Mouse (Mus musculus) CD4-positive, CD25-positive, alpha-beta regulatory T cell, adult 2 months (primary cell): ENCODE measurements around the gene Kazn.

Experiments used
- DNase-seq: peaks from one replicate; pipeline ENCODE4 v3.0.0-alpha.2; 2012; ENCODE audit warnings: low read depth, low spot score

Kazn gene

DNA sequence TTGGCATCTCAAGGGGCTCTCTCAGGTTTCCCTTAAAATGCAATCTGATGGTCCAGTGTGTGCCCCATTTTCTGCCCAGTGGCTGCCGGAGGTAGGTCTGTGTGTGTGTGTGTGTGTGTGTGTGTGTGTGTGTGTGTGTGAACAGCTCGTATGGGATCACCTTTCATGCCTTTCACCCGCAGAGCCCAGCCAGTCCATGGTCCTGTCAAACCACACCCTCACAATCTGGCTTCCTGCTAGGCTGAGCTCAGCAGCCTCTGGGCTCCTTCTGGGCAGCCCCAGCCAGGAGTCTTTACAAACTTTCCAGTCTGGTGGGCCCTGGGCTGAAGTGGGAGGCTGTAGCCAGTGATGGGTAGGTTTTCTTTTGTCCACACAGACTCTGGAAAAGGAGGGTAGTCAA is 75.3 kb downstream of the Kazn start:
- DNase-seq: no peak

DNA sequence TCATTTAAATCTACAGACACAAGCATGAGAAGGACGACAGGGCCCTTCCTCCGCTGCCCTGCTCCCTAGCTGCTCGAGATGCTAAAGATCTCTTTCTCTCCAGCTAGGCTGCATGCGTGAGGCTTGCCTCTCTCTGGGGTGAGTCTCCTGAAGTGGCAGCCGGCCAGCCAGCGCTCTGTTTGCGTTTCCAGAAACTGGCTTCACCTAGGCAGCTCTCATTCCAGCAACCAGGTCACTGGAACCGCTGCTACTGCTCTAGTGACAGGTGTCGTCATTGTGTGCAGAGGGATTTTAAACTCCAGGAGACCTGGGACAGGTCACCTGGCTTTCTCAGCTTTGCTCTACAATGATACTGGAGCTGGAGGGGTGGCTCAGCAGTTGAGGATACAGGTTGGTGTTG is 76.5 kb downstream of the Kazn start:
- no peak for DNase-seq

DNA sequence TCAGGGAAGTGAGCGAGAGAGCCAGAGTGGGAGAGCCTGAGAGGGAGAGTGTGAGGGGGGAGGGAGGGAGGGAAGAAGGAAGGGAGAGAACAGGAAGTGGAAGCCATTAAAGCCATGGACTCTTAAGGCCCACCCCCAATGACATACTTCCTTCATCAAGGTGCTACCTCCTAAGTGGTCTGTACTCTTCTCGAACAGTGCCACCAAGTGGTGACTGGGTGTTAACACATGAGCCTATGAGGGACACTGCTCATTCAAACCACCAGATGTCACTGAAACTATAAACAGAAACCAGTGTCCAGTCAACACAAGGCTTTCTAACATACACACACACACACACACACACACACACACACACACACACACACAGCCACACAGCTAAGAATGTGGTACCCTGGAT is 77.1 kb downstream of the Kazn start:
- DNase-seq: no peak

DNA sequence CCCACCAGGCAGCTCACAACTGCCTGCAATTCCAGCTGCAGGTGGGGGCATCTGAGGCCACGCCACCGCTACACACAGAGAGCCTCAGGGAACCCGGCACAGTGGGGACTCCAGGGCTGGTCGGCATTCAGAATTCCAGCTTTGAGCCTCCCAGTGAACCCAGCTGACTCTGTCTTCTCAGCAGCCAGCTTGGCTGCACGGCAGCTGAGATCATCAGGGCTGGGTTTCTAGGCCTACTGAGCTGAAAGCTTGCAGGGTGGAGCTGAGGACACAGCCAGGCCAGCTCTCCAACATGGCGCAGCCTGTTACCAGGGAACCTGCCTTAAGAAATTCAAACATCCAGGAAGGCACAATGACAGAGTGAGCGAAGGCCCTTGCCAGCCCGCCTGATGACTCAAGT is 79.2 kb downstream of the Kazn start:
- DNase-seq: no peak

DNA sequence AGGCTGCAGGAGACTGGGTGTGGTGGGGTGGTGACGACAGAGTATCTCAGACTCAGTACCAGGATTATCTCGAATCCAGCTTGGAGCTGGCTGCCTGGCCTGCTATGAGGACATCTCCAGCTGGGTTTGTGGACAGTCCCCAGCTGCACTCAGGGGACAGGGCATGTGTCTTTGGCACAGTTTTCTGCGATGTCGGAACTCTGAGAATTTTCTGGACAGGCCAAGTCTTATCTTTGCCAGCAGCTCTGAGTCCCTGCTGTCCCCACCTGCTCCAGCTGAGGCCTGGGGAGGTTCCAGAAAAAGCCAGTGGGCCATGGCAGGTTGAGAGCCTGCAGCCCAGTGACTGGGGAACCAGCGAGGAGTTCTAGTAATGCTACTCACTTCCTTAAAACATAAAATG is 82.7 kb downstream of the Kazn start:
- no peak for DNase-seq

DNA sequence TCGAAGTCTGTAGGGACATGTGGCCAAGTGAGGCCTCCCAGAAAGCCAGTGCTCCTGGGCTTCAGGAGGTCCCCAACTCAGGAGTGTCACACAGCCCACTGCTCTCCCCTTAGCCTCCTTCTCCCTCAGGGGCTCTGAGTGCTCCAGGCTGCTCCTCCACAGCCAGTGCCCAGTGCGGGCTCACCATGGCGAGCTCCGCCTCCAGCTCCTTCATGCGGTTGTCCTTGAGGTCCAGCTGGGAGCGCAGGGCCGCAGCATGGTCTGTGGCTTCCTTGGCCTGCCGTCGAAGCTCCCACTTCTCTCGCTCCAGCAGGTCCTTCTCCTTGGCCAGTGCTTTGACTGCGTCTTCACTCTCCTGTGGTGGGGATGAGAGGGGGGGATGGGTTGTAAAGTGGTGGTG is 85.0 kb downstream of the Kazn start:
- DNase-seq: no peak

DNA sequence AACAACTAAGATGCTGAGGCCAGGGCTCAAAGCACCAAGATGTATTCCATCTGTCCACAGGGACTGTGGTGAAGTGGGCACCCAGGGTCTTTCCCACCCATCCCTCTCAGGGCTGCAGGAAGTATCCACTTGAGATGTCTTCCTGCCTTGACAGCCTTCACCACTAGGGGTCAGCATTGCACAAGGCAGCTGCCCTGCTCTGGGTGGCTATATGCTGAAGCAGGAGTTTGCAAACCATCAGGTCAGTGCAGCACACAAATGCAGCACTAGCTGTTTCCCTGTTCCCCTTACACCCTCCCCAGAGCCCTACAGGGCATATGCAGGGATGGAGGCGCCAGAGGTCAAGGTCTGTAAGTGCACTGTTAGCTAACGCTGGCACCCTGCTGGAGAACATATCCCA is 85.7 kb downstream of the Kazn start:
- DNase-seq: peak; percentile 83

DNA sequence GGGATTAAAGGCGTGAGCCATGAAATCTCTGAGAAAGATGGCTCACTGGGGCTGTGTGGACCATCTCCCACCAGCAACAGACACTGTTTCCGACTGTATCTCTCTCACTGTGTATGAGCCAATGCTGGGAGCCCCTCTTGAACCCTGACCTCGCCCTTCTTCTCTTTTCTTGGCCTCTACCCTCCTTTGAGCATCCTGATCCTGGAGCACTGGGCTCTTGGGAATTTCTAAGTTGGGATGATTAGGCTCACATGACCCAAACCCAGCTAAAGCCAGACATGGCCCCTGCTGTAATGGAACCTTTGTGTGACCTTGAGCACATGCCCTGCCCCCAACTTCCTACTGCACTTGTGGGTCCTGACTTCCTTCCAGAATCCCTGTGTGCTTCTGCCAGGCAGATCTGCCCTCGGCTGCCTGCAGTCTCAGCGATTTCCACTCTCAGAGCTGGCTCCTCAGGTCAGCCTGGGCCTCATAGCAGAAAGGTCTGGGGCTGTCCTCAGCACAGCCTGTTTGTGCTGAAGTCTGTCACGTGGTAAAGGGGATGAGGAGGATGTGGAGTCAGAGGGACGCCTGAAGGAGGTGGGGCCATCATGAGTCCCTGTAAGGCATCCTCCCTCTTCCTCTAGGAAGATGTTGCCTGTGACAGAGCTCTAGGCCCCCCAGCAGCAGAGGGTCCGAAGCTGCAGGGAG is 86.3 kb downstream of the Kazn start:
- peak; percentile 15 for DNase-seq

DNA sequence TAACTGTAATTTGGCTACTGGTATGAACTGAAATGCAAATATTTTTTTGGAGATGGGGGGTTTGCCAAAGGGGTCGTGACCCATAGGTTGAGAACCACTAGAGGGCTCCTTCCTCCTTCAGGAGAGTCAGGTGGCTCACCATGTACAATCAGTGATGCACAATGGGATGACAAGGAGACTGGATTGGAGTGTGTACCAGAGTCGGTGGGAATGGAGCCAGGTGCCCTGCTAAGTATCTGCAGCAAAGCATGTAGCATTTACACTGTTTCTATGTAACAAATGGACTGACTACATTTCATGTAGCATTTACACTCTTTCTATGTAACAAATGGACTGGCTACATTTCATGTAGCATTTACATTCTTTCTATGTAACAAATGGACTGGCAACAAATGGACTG is 89.1 kb downstream of the Kazn start:
- DNase-seq: no peak

DNA sequence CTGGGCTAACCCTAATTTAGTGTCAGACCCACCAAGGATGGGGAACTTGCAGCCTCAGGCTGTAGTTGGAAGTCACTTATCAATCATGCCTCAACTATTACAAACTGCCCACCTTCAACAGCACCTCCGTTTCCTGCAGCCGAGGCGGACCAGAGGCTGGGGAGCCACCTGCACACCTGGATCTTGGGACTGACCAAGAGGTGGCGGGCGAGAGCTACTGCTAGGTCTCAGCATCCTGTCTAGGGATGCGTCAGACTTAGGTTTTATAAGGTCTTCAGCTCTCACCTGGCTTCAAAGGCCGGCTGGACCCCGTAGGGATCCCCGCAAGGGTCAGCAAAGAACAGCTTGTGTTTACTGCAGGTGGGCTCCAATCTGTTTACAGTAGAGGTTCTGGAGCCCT is 90.0 kb downstream of the Kazn start:
- no peak for DNase-seq

DNA sequence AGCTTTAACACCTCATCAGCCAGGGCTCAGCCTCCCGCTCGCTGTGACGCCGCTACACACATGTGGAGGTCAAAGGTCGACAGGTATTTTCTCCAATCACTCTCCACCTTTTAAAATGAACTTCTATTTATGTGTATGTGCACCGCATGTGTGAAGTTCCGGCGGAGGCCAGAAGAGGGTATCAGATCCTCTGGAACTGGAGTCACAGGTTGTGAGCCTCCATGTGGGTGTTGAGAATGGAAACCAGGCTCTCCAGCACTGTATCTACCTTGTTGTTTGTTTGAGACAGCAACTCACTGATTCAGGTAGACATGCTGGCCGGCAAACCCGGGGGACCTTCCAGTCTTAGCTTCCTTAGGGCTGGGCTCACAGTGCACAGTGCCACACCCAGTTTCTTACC is 91.5 kb downstream of the Kazn start:
- DNase-seq: no peak

DNA sequence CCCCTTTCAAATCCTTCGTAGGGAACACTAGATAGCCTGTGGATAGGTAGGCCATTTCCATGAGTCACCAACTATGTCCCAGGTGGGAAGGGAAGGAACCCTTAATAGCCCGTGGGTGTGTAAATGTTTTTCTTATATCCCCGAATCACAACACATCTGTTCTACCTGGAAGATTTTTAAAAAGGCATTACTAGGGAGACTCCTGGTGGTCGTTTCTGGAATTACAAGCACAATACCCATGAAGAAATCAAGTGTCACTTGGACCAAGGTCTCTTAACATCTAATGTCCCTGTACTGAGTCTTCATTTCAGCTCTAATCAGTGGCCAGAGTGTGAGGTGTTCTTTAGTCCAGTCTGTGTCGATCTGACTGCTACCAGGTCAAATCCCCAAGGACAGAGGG is 95.1 kb downstream of the Kazn start:
- DNase-seq: peak; percentile 50

DNA sequence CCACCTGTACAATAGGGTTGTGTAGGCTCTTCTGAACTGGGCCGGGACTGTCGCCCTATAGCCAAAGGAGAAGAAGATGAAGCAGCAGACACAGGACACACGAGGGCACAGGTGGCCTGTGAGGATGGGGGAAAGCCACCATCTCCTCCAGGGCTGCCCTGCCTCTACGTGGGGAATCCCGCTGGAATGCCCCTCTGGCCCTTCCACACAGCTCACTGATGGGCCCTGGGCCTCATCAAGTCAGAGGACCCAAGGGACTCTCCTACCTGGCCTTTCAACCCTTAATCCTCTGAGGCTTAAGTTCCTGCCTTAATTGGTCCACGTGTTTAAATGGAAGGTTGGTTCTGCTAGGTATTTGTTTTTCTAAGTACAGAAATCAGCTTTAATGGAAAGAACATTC is 95.9 kb downstream of the Kazn start:
- no peak for DNase-seq

DNA sequence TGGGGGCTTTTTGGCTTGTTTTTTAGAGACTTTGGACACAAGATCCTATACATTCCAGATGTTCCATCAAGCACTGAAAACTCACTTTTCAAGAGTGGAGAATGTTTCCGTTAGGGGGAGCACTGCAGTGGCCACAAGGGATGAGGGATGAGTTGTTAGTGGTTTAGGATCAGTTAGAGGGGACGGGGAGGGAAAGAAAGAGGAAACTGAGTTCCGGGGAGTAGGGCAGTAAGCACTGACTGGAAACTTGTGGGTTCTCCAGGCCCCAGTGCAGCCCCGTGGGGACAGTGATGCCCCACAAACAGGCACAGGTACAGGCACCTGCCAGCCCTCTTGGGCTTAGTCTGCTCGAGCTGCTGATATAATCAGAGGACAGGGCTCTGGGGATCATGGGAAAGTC is 99.5 kb downstream of the Kazn start:
- no peak for DNase-seq

DNA sequence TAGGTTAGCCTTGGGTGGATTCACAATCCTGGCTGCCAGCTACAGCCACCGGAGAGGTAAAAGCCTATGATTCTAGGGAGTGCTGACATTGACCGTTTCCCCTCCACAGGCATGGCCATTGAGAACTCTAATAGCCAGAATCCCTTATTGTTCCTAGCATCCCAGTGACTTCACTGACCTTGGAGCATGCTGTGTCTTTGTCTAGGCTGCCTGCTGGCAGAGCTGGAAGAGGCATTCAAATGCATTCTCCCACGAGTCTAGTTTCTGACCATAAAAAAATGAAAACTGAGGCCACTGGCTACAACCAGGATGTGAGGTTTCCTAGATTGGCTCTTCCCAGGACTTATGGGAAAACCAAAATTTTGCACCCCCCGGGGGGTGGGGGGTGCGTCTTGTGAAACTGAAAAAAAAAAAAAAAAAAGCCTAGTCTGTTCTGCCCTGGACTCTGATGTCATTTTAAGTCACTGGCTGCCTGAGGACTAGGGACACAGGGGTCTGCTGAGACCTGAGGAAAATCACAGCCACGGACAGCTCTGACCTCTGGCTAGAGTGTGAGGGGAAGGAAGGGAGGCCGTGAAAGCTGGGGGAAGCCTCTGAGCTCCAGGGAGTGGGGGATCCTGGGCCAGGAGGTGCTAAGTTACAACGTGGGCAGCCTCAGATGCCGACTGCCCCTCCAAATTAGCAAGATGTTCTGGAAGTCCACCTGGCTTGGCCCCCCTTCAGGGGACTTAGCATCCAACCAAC is 100.7 kb downstream of the Kazn start:
- no peak for DNase-seq

DNA sequence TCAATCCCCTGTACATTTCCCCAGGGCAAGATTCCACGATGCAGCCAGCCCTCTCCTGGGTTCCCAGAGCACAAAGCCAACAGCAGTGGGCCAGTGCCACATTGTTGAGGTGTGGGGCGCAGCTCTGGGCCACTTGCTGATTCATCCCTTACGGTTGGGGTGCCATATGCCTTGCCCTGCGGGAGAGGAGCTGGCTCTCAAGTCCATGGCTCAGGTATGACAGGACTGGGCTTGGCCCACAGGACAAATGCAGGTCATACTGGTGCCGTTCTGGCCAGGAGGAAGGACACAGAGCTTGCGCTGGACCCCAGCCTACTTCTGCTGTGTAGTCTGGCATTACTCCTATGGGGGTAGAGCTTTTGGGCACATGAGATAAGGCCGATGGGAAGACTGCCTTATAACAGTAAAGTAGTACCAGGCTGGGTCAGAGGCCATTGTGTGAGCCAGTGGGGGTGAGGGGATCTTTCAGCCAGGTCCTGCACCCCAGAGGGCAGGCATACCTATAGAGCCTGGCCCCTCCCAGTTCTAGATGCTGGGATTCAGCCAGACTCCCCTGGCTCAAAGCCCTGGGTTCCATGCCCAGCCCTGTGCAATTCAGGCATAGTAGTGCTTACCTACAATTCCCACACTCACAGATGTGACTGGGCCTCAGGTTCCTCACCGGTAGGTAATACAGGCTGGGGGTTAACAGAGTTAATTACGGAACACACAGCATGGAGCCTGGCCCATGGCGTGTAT is 102.3 kb downstream of the Kazn start:
- no peak for DNase-seq

DNA sequence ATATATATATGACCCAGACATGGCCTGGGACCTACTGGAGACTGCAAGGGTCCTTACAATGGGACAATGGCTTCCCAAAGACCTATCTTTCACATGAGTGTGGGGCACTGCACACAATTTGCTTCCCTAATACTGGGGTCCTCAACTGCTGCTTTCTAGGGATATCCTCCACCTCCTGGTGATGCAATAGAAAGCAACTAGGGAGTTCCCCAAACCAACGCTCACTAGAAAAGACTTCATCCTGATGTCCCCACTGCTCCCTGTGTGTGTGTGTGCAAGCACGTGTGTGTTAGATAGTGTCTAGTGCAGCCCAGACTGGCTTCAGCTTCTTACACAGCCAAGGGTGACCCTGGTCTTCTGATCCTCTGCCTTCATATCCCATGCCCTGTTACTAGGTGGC is 103.7 kb downstream of the Kazn start:
- no peak for DNase-seq

DNA sequence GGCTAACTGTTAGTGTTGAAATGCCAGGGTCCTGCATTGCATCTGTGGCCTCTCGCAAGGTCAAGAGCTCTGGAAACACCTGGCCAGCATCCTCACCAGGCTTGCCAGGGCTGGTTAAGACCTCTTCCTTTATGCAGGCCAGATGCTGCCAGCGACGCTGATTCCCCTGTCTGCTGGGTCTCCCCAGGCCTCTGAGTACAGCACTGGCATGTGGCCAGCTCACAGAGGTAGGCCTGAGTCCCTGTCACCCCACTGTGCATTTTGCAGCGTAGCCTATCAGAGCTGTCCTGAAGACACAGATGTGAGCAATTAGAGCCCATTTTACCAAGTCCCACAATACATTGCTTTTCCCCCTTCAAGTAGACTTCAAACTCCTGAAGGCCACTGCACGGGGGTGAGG is 109.0 kb downstream of the Kazn start:
- DNase-seq: no peak

DNA sequence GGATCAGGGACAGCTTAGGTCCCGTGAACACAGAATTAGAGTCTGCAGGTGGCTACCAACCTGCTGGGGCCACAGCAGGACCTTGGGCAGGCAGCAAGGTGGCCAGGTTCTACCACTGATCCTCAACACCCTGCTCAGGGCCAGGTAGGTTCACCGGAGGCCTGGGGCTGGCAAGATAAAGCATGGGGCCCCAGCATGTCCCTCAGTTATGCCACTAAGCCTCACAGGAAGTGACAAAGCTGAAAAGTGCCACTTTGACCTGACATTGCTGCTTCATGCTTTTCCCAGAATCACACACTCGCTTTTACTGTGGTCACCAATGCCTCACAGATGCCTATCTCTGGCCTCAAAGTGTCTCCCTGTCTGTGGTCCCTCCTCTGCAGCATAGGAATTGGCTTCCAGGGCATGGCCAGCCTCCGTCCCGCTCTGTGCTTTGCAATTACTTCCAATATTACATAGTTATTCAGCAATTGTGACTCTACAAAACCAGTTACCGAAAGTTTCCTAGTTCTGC is 111.9 kb downstream of the Kazn start:
- DNase-seq: no peak

DNA sequence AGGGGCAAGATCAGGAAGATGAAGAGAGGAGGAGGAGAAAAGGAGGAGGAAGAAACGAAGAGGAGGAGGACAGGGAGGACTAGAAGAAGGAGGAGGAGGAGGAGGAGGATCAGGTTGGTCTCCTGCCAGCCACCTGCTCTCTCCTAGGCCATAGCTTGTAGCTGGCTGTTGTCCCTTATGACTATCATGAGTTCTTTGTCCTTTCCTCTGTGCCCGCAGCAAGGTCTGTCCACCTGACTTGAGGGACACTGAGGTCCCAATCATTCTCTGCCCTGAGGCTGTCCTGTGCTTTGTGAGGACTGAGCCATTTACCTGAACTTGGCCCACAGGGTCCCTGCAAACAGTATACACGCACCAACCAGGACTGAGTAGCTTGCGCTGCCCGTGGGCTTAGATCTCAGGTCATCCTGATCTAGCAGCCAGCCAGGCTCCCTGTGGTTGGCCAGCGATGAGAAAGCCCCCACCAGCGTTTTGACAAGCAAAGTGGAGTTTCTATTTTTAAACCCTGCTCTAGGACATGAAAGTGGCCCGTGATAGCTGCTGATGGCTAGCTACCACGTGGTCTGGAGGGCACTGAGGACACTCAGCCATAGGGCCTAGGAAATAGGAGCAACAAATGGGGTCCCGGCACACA is 112.4 kb downstream of the Kazn start:
- DNase-seq: no peak

DNA sequence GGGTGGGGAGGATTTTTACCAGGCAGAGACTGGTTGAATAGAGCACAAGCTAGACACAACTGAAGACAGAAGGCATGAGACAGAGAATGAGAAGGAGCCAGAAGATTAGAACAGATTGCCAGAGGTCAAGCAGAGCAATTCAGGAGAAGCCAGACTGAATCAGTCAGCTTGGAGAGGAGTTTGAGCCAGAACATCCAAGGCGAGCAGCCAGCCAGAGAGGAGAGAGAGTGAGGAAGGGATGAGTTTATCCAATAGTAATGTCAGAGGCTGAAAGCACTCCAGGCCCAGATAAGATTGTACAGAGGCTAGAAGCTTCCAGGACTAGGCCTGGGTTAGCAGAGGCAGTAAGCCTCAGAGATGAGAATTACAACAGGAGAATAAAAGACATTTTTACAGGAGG is 118.0 kb downstream of the Kazn start:
- no peak for DNase-seq

DNA sequence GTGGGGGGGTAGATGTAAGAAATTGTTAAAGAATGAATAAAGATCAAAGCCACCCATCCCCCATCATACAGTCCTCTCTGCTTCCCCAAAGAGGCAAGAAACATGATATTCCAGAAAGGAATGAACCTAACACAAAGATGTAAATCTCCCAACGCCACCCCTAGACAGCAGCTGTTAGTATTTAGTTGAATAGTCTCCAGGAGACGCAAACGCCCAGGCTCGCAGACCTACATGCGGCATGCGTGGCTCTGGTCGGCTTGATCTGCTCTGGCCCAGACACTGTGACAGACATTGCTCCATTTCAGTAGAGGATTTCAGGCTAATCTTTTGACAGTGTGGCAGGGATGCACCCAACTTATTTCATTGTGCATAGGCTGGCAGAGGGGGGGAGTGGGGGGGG is 120.7 kb downstream of the Kazn start:
- no peak for DNase-seq
